Mouse (Mus musculus): ENCODE measurements around the gene Mboat7. TPM values are rescaled to one million over a fixed set of nuclear protein-coding genes. Genes with fewer than 3 reads are reported as not detected.

Gene Mboat7
- total RNA-seq, 2 experiments from 2014 or later: 48.7 to 59.6 TPM

GRCm38 (mm10) chr7:3643843-3644242 is 49.5 kb downstream of the Mboat7 start:
- no peak for DNase-seq

- no peak for DNase-seq
Observed at GRCm38 (mm10) chr7:3643412-3643811, 49.9 kb downstream of the Mboat7 start.

- DNase-seq: no peak
Observed at GRCm38 (mm10) chr7:3630478-3630815, 62.9 kb downstream of the Mboat7 start.

GRCm38 (mm10) chr7:3629543-3630477 is 63.5 kb downstream of the Mboat7 start, which contains the start of the genes Tfpt and Prpf31:
TSS of gene Tfpt (minus strand) at chr7:3629929.
TSS of gene Prpf31 (plus strand) at chr7:3629985.
- DNase-seq: peak; percentile 92

- no peak for DNase-seq
Observed at GRCm38 (mm10) chr7:3629030-3629429, 64.3 kb downstream of the Mboat7 start.

Small RNAs within 50 kb of the gene (microRNA-seq; reads per million reads assigned to microRNA genes)
- gene Mir3572: 6.0 reads per million, percentile 7 among the genes with 10 or more reads in this experiment

Other genes starting within 250 kb of the Mboat7 start
- 1 to 10 TPM; 4.3 to 6.6 TPM for gene Tarm1, start 190.9 kb downstream of the Mboat7 start, total RNA-seq (2021)
- gene Oscar, start 77.4 kb downstream of the Mboat7 start, total RNA-seq (2021): under 1 TPM; 0.58 to 0.72 TPM
- 1,000 to 10,000 TPM; 1,038 to 1,129 TPM for gene Ndufa3, start 76.2 kb downstream of the Mboat7 start, total RNA-seq (2021)
- 10 to 100 TPM; 24.1 to 26.4 TPM for gene Tfpt, start 63.6 kb downstream of the Mboat7 start, total RNA-seq (2021)
- gene Prpf31, start 63.5 kb downstream of the Mboat7 start, total RNA-seq (2021): 10 to 100 TPM; 34.5 to 39.4 TPM
- 10 to 100 TPM; 56.7 to 58.5 TPM for gene Cnot3, start 48.3 kb downstream of the Mboat7 start, total RNA-seq (2021)
- 10 to 100 TPM; 11.9 to 13.2 TPM for gene Leng1, start 27.7 kb downstream of the Mboat7 start, total RNA-seq (2021)
- 1 to 10 TPM; 8.6 to 9.2 TPM for gene Tmc4, start 16.0 kb downstream of the Mboat7 start, total RNA-seq (2021)
- gene Tsen34, start 660 bp downstream of the Mboat7 start, total RNA-seq (2021): 100 to 1,000 TPM in 1 of 2 experiments, 10 to 100 TPM in 1; 99.1 to 114 TPM
- 1,000 to 10,000 TPM; 1,078 to 1,086 TPM for gene Rps9, start 10.5 kb upstream of the Mboat7 start, total RNA-seq (2021)
- gene Pirb, start 26.9 kb upstream of the Mboat7 start, total RNA-seq (2021): 1 to 10 TPM; 2.3 to 2.5 TPM
- gene Gm15448, start 132.2 kb upstream of the Mboat7 start, total RNA-seq (2021): under 1 TPM; 0.36 to 0.48 TPM
- gene Pira2, start 151.5 kb upstream of the Mboat7 start, total RNA-seq (2021): under 1 TPM; 0.57 to 0.70 TPM
- under 1 TPM in 1 of 2 experiments, not detected in 1; 0.66 TPM for gene Gm14548, start 204.6 kb upstream of the Mboat7 start, total RNA-seq (2021)
- gene Lilra6, start 222.0 kb upstream of the Mboat7 start, total RNA-seq (2021): under 1 TPM; 0.42 to 0.45 TPM